In the genomic region with DNA sequence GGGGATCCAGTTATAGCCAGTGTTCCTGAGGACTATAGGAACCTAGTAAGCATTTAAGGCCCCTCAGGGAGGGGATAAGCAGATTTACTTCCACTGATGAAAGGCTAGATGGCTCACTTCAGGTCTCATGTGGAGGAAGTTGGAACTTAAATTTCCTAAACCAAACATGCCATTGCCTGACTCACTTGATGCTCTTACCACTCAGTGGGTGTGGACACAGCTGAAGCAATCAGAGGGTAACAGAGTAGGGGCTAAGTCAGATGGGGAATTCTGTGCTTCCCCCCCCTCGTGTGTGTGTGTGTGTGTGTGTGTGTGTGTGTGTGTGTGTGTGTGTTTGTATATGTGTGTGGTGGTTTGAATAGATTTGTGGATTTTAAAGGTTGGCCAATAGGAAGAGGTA, we compare ENCODE assay signal across 26 mouse cellular contexts.
DNase-seq lines count a peak whose midpoint lies in the region; ATAC-seq and TF ChIP-seq lines count a peak whose summit lies in the region.
"Had no signal": no experiment of that assay in that cellular context is flagged by ENCODE, and none has a peak within 500 bp of the region (broad histone marks: within the 10 kb centered on the region; RNA-seq: fewer than 3 reads in every experiment).

No protein-coding gene starts in this region.

- no peaks in the 10 kb centered on the region for H3K9me3 ChIP-seq in lung, embryonic 15.5 days
- H3K9me3 ChIP-seq: embryonic facial prominence, embryonic 13.5 days; embryonic facial prominence, embryonic 15.5 days; forebrain, embryonic 13.5 days; forebrain, embryonic 15.5 days had no signal

- no peak for TF ChIP-seq POLR2A in myocyte (IDR thresholded peaks at IDR 0.05; ENCODE audit: insufficient read length, low read depth)

- H3K4me1 ChIP-seq in lung, embryonic 15.5 days: peaks cover 15% of the 10 kb centered on the region
- H3K4me1 ChIP-seq: embryonic facial prominence, embryonic 13.5 days; embryonic facial prominence, embryonic 15.5 days; forebrain, embryonic 13.5 days; forebrain, embryonic 15.5 days had no signal

- H3K27me3 ChIP-seq in lung, embryonic 15.5 days: no peaks in the 10 kb centered on the region
- H3K27me3 ChIP-seq in myocyte (ENCODE audit: control insufficient read depth, insufficient read depth, insufficient read length): no peaks in the 10 kb centered on the region
- H3K27me3 ChIP-seq: CH12.LX; embryonic facial prominence, embryonic 13.5 days; embryonic facial prominence, embryonic 15.5 days; forebrain, embryonic 13.5 days; forebrain, embryonic 15.5 days had no signal

- no peak for DNase-seq in lung, postnatal 10 days
- DNase-seq in 3T3-L1 (ENCODE audit: low read depth, low spot score) (peak; percentile 59), NIH3T3 (ENCODE audit: low read depth) (peak; percentile 43)
- DNase-seq in heart, postnatal 36 days: no peak
- DNase-seq in right cerebral cortex, postnatal 14 days: no peak
- DNase-seq: adrenal gland, adult 2 months; adrenal gland, postnatal 10 days; adrenal gland, postnatal 25 days; B cell, adult 2 months; cerebellum, adult 11 months; cerebellum, adult 18-20 months; cerebellum, adult 8-10 months; cerebellum, adult 9-11 months; cerebellum, postnatal 14 days; cerebellum, postnatal 36 days; embryo, embryonic 11 days; forebrain, postnatal 0 days had no signal

- 58% methylated on average over 1 of the region's 1 CpGs for WGBS in lung, embryonic 15.5 days

- intact Hi-C loops in heart, postnatal 36 days (cut with DNase I): no loop called here

- H3K9ac ChIP-seq in lung, embryonic 15.5 days: no peak overlapping the region
- H3K9ac ChIP-seq: embryonic facial prominence, embryonic 13.5 days; embryonic facial prominence, embryonic 15.5 days; forebrain, embryonic 13.5 days; forebrain, embryonic 15.5 days; forebrain, postnatal 0 days had no signal

- no peaks in the 10 kb centered on the region for H3K79me2 ChIP-seq in myocyte (ENCODE audit: control insufficient read depth, insufficient read depth)

- no peak overlapping the region for H3K4me3 ChIP-seq in lung, embryonic 15.5 days
- no peak overlapping the region for H3K4me3 ChIP-seq in myocyte
- H3K4me3 ChIP-seq: embryonic facial prominence, embryonic 13.5 days; embryonic facial prominence, embryonic 15.5 days; forebrain, embryonic 13.5 days; forebrain, embryonic 15.5 days had no signal

- no peak overlapping the region for H3K4me2 ChIP-seq in lung, embryonic 15.5 days
- no peak overlapping the region for H3K4me2 ChIP-seq in myocyte (ENCODE audit: low read depth)
- H3K4me2 ChIP-seq: embryonic facial prominence, embryonic 13.5 days; embryonic facial prominence, embryonic 15.5 days; forebrain, embryonic 13.5 days; forebrain, embryonic 15.5 days had no signal

- no peak overlapping the region for H3ac ChIP-seq in myocyte (ENCODE audit: control insufficient read depth, insufficient read length)

- H3K27ac ChIP-seq in lung, embryonic 15.5 days: 0 out of 2 replicates have a peak overlapping the region, but pooled peaks have one; percentile 24
- H3K27ac ChIP-seq: embryonic facial prominence, embryonic 13.5 days; embryonic facial prominence, embryonic 15.5 days; forebrain, embryonic 13.5 days; forebrain, embryonic 15.5 days had no signal

- ATAC-seq in lung, embryonic 15.5 days (ENCODE audit: borderline replicate concordance, extremely low read depth, low FRiP score, low TSS enrichment): no peak
- ATAC-seq: CD4-positive, CD25-positive, alpha-beta regulatory T cell, adult 4 months; forebrain, embryonic 13.5 days; forebrain, embryonic 15.5 days; forebrain, postnatal 0 days had no signal

- no peaks in the 10 kb centered on the region for H3K36me3 ChIP-seq in lung, embryonic 15.5 days
- no peaks in the 10 kb centered on the region for H3K36me3 ChIP-seq in myocyte (ENCODE audit: control insufficient read depth, insufficient read depth)
- H3K36me3 ChIP-seq: embryonic facial prominence, embryonic 13.5 days; embryonic facial prominence, embryonic 15.5 days; forebrain, embryonic 15.5 days; G1E had no signal

TF ChIP-seq in myocyte, 11 proteins besides CTCF, POLR2A, EP300 and RAD21:
- TF ChIP-seq CEBPB (IDR thresholded peaks at IDR 0.05; ENCODE audit: insufficient read depth, poor library complexity, severe bottlenecking) (peak; percentile 85), TCF3 (IDR thresholded peaks at IDR 0.05; ENCODE audit: insufficient read length, low read depth) (no peak), POLR2AphosphoS2 (IDR thresholded peaks at IDR 0.05; ENCODE audit: insufficient read length, low read depth) (no peak), USF1 (IDR thresholded peaks at IDR 0.05; ENCODE audit: low read depth) (no peak), E2F4 (IDR thresholded peaks at IDR 0.05; ENCODE audit: insufficient read depth) (no peak), SRF (IDR thresholded peaks at IDR 0.05; ENCODE audit: control insufficient read depth, insufficient read length, low read depth) (no peak), MYOD1 (IDR thresholded peaks at IDR 0.05; ENCODE audit: control insufficient read depth in 1 of 3, insufficient read length in 2 of 3, low read depth in 2 of 3) (no peak)

Comparison
In these comparisons a context has a peak if more than half of its experiments do, and no peak if none do; other contexts are left out.
1. DNase-seq: peak in 3T3-L1 (single experiment) and NIH3T3 (single experiment); none in lung, postnatal 10 days (single experiment), heart, postnatal 36 days (0 of 2) and right cerebral cortex, postnatal 14 days (single experiment).